Mouse (Mus musculus) hindbrain, embryonic 12.5 days (tissue): ENCODE data around the gene Adam30. TPM values are rescaled to one million over a fixed set of nuclear protein-coding genes. Genes with fewer than 3 reads are reported as not detected.
"Not testable (repeated sequence)": the region's sequence is repeated elsewhere in the genome, so short reads cannot be mapped to it uniquely, and the experiment has no call there.

Experiments
- ATAC-seq: fragments of 200-750 bp; cut with Nextera tagmentation; 2 replicates; pipeline ENCODE4 v1.8.0; 2017; ENCODE audit warnings: moderate TSS enrichment; ENCODE audit not compliant: low FRiP score
- H3K27ac ChIP-seq: fragments of 300-500 bp; sonication (generic); 2 replicates; pipeline ENCODE4 v1.5.1; 2016; ENCODE audit warnings: mild to moderate bottlenecking
- H3K27me3 ChIP-seq: fragments of 300-500 bp; sonication (generic); 2 replicates; pipeline ENCODE4 v1.6.1; 2016; ENCODE audit warnings: mild to moderate bottlenecking
- H3K36me3 ChIP-seq: fragments of 300-500 bp; sonication (generic); 2 replicates; pipeline ENCODE4 v1.6.1; 2016; ENCODE audit warnings: mild to moderate bottlenecking
- H3K4me1 ChIP-seq: fragments of 300-500 bp; sonication (generic); 2 replicates; pipeline ENCODE4 v1.6.1; 2016
- H3K4me2 ChIP-seq: fragments of 300-500 bp; sonication (generic); replicated peaks from 2 replicates; pipeline ENCODE4 v1.6.1; 2016; ENCODE audit warnings: mild to moderate bottlenecking
- H3K4me3 ChIP-seq: fragments of 300-500 bp; sonication (generic); 2 replicates; pipeline ENCODE4 v1.5.1; 2016; ENCODE audit warnings: mild to moderate bottlenecking
- H3K9ac ChIP-seq: fragments of 300-500 bp; sonication (generic); 2 replicates; pipeline ENCODE4 v1.6.1; 2016; ENCODE audit warnings: mild to moderate bottlenecking, moderate library complexity
- H3K9me3 ChIP-seq: fragments of 300-500 bp; sonication (generic); replicated peaks from 2 replicates; pipeline ENCODE4 v1.6.1; 2016; ENCODE audit warnings: mild to moderate bottlenecking
- WGBS: fragments of 180-500 bp; shearing (Covaris S2); methylation state at CpG from one replicate; pipeline ENCODE4 v1.1.7; 2016; 5-methylcytosine and 5-hydroxymethylcytosine counted together
- polyA plus RNA-seq: library from polyadenylated mRNA; unstranded; fragments of >200 nt; fragmentation: Nextera tagmentation; extraction: Ambion mirVana; gene quantifications from 2 replicates; pipeline ENCODE4 v1.2.1, GENCODE M21; 2016

Gene Adam30
- polyA plus RNA-seq = not detected in 2 replicates

DNA sequence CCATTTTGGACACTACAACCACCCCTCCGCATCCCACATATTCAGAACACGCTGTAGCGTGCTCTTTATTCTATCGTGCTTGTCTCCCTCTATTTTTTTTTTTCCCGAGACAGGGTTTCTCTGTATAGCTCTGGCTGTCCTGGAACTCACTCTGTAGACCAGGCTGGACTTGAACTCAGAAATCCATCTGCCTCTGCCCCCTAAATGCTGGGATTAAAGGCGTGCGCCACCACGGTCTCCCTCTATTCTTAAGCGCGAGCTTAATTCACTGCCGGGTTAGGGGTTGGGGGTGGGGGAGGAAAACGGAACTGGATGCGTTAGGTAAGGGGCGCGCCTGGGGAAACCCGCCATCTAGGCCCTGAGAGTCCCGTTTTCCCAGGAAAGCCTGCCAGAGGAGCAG, at the start of gene Adam30:
Adam30 (plus strand) TSS at position 301 of the 400 bp plus-strand sequence.
- H3K27ac ChIP-seq = no peak within 1 kb of the TSS
- no peak within 1 kb of the TSS for H3K4me3 ChIP-seq
- no peaks in the 10 kb centered on the region for H3K9me3 ChIP-seq
- H3K4me2 ChIP-seq = no peak within 1 kb of the TSS
- H3K27me3 ChIP-seq = no peaks in the 10 kb centered on the region
- H3K36me3 ChIP-seq = no peaks in the 10 kb centered on the region
- 86% methylated on average over 17 of the region's 17 CpGs for WGBS
- ATAC-seq = no peak
- no peak within 1 kb of the TSS for H3K9ac ChIP-seq
- no peaks in the 10 kb centered on the region for H3K4me1 ChIP-seq

DNA sequence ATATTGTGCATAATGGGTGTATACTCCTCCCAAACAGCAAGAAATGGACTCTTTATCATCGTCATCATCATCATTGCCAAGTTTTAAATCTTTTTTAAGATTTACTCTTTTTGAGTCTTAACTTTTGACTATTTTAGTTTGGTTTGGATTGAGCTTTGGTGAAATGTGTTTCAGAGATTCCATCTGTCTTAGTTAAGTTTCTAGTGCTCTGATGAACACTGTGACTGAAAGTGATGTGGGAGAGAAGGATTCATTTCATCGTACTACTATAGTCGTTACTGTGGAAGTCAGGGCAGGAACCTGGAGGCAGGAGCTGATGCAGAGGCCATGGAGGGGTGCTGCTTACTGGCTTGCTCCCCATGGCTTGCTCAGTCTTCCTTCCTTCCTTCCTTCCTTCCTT, 42.2 kb upstream of the Adam30 start:
- no peak for ATAC-seq
- peaks cover 37% of the 10 kb centered on the region for H3K36me3 ChIP-seq
- 95% methylated on average over 3 of the region's 3 CpGs for WGBS
- no peak overlapping the region for H3K9ac ChIP-seq
- H3K9me3 ChIP-seq = no peaks in the 10 kb centered on the region
- H3K4me2 ChIP-seq = no peak overlapping the region
- no peaks in the 10 kb centered on the region for H3K27me3 ChIP-seq
- H3K27ac ChIP-seq = no peak overlapping the region
- H3K4me1 ChIP-seq = peaks cover 4% of the 10 kb centered on the region; the same call in 1 of the 2 replicates
- no peak overlapping the region for H3K4me3 ChIP-seq

DNA sequence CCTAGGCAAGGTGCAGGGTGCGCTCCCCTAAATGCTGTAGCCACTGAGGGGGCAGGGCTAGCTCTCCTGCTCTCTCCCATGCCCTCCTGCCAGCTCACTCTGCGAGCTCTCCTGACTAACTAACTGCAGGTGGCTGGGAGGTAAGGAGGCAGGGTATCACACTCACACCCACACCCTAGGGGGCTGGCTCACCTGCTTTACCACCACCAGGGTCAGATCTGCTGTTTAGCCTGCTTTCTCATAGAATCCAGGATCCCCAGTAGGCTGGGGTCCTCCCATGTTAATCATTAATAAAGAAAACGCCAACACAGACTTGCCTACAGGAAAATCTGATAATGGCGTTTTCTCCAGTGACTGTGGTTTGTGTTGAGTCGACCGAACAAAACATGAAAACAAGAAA, 41.1 kb upstream of the Adam30 start:
- WGBS = 84% methylated on average over 6 of the region's 6 CpGs
- no peaks in the 10 kb centered on the region for H3K27me3 ChIP-seq

DNA sequence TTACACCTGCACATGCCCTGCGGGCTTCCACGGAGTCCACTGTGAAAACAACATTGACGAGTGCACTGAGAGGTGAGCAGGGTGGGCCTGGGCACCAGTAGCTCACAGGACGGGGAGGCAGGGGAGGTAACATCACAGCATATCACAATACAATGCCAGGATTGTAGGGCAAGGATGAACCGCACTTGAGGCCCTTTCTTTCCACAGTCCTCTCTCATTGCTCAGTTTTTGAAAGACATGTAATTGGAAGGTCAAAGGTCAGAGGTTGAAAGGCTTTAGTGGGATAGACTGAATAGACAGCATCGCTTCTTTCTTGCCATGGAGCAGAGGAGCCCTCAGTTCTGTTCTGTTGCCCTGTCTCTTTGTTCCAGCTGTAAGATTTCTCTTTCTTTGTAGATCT, 39.5 kb upstream of the Adam30 start:
- H3K27me3 ChIP-seq = no peaks in the 10 kb centered on the region
- H3K4me3 ChIP-seq = no peak overlapping the region
- ATAC-seq = no peak
- peaks cover 43% of the 10 kb centered on the region for H3K36me3 ChIP-seq
- no peak overlapping the region for H3K4me2 ChIP-seq
- peaks cover 4% of the 10 kb centered on the region; the same call in 1 of the 2 replicates for H3K4me1 ChIP-seq
- H3K9me3 ChIP-seq = no peaks in the 10 kb centered on the region
- 21% methylated on average over 6 of the region's 6 CpGs for WGBS
- no peak overlapping the region for H3K9ac ChIP-seq
- no peak overlapping the region for H3K27ac ChIP-seq

More for the DNA sequence above, 41.1 kb upstream of the Adam30 start:
- Histone ChIP-seq H3K4me1 (peaks cover 4% of the 10 kb centered on the region; the same call in 1 of the 2 replicates), H3K9me3 (no peaks in the 10 kb centered on the region), H3K4me2 (no peak overlapping the region), H3K4me3 (no peak overlapping the region), H3K27ac (no peak overlapping the region), H3K36me3 (peaks cover 40% of the 10 kb centered on the region), H3K9ac (no peak overlapping the region)
- no peak for ATAC-seq

DNA sequence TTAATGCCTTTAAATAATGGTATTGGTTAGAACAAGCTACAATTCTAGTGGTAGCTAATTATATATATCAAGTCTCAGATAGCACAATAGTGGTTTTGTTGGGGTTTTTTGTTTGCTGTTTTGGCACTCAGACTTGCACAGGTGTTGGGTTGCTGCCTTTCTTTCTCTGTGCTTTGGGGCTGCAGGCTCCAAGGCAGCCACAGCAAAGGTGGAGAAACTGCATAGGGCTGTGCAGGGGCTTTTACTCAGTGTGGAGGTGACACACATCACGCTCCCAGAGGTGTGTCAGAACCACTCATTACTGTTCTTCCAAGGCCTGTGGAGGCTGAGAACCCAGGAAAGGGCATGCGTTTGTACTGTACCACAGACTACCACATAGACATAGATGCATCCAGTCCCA, 32.7 kb upstream of the Adam30 start:
- Histone ChIP-seq H3K4me2 (no peak overlapping the region), H3K4me1 (no peaks in the 10 kb centered on the region), H3K9me3 (no peaks in the 10 kb centered on the region), H3K9ac (no peak overlapping the region), H3K27ac (no peak overlapping the region), H3K36me3 (peaks cover 46% of the 10 kb centered on the region), H3K4me3 (no peak overlapping the region), H3K27me3 (no peaks in the 10 kb centered on the region)
- 94% methylated on average over 2 of the region's 2 CpGs for WGBS
- no peak for ATAC-seq

DNA sequence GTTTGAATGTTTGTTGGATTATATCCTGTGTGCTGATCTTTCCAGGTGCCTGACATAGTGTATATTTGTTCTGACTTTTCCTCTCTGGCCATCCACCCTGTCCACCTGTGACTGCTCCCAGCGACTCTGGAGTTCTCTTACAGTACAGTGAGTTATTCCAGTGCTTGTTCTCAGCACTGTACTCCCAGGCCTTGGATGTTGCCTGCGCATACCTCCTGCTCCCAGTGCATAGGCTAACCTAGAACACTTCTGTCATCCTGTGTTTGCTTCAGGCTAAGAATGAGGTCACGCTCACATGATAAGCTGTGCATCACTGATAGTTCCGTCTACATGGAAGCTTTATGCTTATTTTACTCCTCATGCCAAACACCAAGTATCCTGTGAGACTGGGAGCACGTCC, 31.7 kb upstream of the Adam30 start:
- Histone ChIP-seq H3K9ac (no peak overlapping the region), H3K4me1 (no peaks in the 10 kb centered on the region), H3K4me2 (no peak overlapping the region), H3K27me3 (no peaks in the 10 kb centered on the region), H3K27ac (no peak overlapping the region), H3K9me3 (no peaks in the 10 kb centered on the region), H3K4me3 (no peak overlapping the region), H3K36me3 (peaks cover 38% of the 10 kb centered on the region)
- ATAC-seq = no peak
- 91% methylated on average over 5 of the region's 5 CpGs for WGBS

DNA sequence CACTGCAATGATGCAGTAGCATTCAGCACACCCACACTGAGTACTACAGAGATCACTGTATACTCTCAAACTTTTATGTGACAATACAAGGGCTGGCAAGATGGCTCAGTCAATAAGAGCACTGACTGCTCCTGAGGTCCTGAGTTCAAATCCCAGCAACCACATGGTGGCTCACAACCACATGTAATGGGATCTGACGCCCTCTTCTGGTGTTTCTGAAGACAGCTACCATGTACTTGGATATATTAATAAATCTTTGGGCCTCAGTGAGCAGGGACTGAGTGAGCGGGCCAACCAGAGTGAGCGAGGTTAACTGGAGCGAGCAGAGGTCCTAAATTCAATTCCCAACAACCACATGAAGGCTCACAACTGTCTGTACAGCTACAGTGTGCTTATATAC, 28.3 kb upstream of the Adam30 start:
- not testable (repeated sequence) for H3K9me3 ChIP-seq, H3K27ac ChIP-seq, H3K9ac ChIP-seq, H3K4me2 ChIP-seq, H3K4me3 ChIP-seq, ATAC-seq, H3K27me3 ChIP-seq, H3K4me1 ChIP-seq
- H3K36me3 ChIP-seq = peaks cover 48% of the 10 kb centered on the region
- WGBS = 91% methylated on average over 4 of the region's 4 CpGs

DNA sequence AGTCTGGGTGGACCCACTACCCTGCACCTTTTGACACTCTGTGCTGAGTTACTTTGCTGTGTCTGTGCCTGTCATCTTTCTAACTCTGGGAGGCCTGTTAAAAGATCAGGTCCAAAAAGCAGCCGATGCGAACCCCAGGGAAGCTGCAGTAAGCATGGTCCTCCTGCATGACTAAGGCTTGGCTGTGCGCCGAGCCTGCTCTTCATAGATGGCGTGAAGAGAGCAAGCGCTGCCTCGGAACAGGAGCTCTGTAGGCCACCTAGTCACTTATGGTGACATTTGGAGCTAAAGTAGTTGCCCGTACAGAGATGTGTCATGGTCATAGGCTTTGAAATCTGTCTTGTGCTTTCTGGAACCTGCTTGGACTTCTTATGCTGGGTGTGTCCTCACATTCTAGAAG, 27.8 kb upstream of the Adam30 start:
- no peak overlapping the region for H3K27ac ChIP-seq
- H3K4me1 ChIP-seq = no peaks in the 10 kb centered on the region
- H3K4me3 ChIP-seq = no peak overlapping the region
- no peak for ATAC-seq
- 94% methylated on average over 8 of the region's 8 CpGs for WGBS
- H3K4me2 ChIP-seq = no peak overlapping the region
- no peak overlapping the region for H3K9ac ChIP-seq
- H3K9me3 ChIP-seq = no peaks in the 10 kb centered on the region
- no peaks in the 10 kb centered on the region for H3K27me3 ChIP-seq
- H3K36me3 ChIP-seq = peaks cover 53% of the 10 kb centered on the region

DNA sequence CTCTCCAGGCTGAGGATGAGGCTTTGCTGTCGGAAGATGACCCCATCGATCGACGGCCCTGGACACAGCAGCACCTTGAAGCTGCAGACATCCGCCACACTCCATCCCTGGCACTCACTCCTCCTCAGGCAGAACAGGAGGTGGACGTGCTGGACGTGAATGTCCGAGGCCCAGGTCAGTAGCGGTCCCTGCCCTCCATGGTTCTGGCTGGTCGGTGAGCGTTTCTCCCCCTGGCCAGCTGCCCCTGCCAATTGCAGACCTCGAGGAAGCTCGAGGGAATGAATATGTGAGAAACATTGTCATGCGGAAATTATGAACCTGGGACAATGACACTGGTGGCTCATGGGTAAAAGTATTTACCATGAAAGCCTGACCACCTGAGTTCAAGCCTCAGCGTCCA, 19.0 kb upstream of the Adam30 start:
- H3K9ac ChIP-seq = no peak overlapping the region
- no peak overlapping the region for H3K4me3 ChIP-seq
- H3K27me3 ChIP-seq = no peaks in the 10 kb centered on the region
- peaks cover 86% of the 10 kb centered on the region for H3K36me3 ChIP-seq
- H3K9me3 ChIP-seq = no peaks in the 10 kb centered on the region
- no peak for ATAC-seq
- no peak overlapping the region for H3K4me2 ChIP-seq
- H3K4me1 ChIP-seq = no peaks in the 10 kb centered on the region
- no peak overlapping the region for H3K27ac ChIP-seq
- 95% methylated on average over 15 of the region's 15 CpGs for WGBS

DNA sequence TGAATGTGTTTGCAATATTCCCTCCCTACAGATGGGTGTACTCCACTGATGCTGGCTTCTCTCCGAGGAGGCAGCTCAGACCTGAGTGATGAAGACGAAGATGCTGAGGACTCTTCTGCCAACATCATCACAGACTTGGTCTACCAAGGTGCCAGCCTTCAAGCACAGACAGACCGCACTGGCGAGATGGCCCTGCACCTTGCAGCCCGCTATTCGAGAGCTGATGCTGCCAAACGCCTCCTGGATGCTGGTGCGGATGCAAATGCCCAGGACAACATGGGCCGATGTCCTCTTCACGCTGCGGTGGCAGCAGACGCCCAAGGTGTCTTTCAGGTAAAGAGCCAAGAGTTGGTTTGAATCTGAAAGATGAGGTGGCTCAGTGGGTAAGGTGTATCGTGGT, 17.6 kb upstream of the Adam30 start:
- Histone ChIP-seq H3K27ac (no peak overlapping the region), H3K27me3 (no peaks in the 10 kb centered on the region), H3K4me3 (no peak overlapping the region), H3K9me3 (no peaks in the 10 kb centered on the region), H3K36me3 (peaks cover 87% of the 10 kb centered on the region), H3K9ac (no peak overlapping the region), H3K4me2 (no peak overlapping the region), H3K4me1 (no peaks in the 10 kb centered on the region)
- ATAC-seq = no peak
- WGBS = 95% methylated on average over 13 of the region's 13 CpGs

DNA sequence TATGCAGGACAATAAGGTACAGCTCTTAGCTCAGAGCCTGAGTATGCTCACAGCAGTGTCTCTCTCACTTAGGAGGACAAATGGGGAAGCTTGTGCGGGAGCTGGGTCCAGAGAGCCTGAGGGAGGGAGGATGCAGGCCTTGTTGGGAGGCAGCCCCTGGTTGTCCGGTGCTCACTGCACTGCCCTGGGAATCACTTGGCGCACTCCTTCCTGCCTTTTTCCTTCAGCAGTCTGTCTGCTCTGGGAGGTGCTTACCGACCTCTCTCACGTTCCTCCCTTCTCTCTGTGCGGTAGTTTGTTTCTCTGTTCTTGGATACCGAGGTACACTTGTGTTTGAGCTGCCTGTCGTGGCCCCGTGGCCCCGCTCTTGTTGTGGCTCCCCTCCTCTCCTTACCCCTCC, 15.2 kb upstream of the Adam30 start:
- Histone ChIP-seq H3K27me3 (no peaks in the 10 kb centered on the region), H3K4me3 (no peak overlapping the region), H3K4me1 (no peaks in the 10 kb centered on the region), H3K9me3 (no peaks in the 10 kb centered on the region), H3K9ac (no peak overlapping the region), H3K27ac (no peak overlapping the region), H3K36me3 (peaks cover 73% of the 10 kb centered on the region), H3K4me2 (no peak overlapping the region)
- 81% methylated on average over 10 of the region's 10 CpGs for WGBS
- no peak for ATAC-seq

DNA sequence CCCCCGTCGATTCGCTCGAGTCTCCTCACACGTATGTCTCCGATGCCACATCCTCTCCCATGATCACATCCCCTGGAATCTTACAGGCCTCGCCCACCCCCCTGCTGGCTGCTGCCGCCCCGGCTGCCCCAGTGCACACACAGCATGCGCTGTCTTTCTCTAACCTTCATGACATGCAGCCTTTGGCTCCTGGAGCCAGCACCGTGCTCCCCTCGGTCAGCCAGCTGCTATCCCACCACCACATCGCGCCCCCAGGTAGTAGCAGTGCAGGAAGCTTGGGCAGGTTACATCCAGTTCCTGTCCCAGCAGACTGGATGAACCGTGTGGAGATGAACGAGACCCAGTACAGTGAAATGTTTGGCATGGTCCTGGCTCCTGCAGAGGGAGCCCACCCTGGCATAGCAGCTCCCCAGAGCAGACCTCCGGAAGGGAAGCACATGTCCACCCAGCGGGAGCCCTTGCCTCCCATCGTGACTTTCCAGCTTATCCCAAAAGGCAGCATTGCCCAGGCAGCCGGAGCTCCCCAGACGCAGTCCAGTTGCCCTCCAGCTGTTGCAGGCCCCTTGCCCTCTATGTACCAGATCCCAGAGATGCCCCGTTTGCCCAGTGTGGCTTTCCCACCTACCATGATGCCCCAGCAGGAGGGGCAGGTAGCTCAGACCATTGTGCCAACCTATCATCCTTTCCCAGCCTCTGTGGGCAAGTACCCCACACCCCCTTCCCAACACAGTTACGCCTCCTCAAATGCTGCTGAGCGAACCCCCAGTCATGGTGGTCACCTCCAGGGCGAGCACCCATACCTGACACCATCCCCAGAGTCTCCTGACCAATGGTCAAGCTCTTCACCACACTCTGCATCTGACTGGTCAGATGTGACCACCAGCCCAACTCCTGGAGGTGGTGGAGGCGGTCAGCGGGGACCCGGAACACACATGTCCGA, 13.7 kb upstream of the Adam30 start:
- H3K4me1 ChIP-seq = no peaks in the 10 kb centered on the region
- H3K4me2 ChIP-seq = no peak overlapping the region
- H3K36me3 ChIP-seq = peaks cover 63% of the 10 kb centered on the region
- no peak for ATAC-seq
- 93% methylated on average over 29 of the region's 29 CpGs for WGBS
- no peak overlapping the region for H3K9ac ChIP-seq
- H3K27me3 ChIP-seq = no peaks in the 10 kb centered on the region
- H3K27ac ChIP-seq = no peak overlapping the region
- H3K9me3 ChIP-seq = no peaks in the 10 kb centered on the region
- H3K4me3 ChIP-seq = no peak overlapping the region

DNA sequence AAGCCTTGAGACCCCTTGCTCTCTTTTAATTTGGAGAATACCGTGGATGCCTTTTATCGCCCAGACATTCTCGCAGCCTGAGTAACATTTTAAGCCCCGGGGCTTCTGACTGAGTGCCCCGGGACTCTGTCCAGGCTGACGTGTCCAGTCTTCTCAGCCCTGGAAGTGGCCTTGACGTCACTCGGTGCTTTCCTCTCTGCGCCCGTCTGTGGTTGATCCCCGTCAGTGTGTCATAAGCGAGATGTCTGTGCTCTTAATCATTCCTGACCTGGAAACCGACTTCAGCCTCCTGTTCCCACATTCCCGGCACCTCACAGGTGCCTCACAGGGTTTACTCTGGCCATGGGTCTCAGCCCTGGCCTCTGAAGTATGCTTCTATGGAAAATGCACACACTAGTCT, 12.7 kb upstream of the Adam30 start:
- H3K4me3 ChIP-seq = no peak overlapping the region
- peaks cover 55% of the 10 kb centered on the region for H3K36me3 ChIP-seq
- ATAC-seq = no peak
- 90% methylated on average over 14 of the region's 14 CpGs for WGBS
- H3K9ac ChIP-seq = no peak overlapping the region
- H3K27ac ChIP-seq = no peak overlapping the region
- no peaks in the 10 kb centered on the region for H3K27me3 ChIP-seq
- no peaks in the 10 kb centered on the region for H3K4me1 ChIP-seq
- H3K4me2 ChIP-seq = no peak overlapping the region
- no peaks in the 10 kb centered on the region for H3K9me3 ChIP-seq
